Mouse (Mus musculus) testis, adult 2 months (tissue): ENCODE data around the gene Pop4.

ENCODE experiments used
- CTCF ChIP-seq: fragments of 200-500 bp; IDR thresholded peaks from 2 replicates; pipeline ENCODE4 v1.5.1; 2012; ENCODE audit warnings: low read depth, mild to moderate bottlenecking, inconsistent platforms, low read length, moderate library complexity; ENCODE audit not compliant: control insufficient read depth, insufficient read depth, insufficient replicate concordance
- POLR2A ChIP-seq: fragments of 200-500 bp; IDR thresholded peaks from 2 replicates; pipeline ENCODE4 v1.6.1; 2012; ENCODE audit warnings: low read depth, mild to moderate bottlenecking, inconsistent platforms, low read length, moderate library complexity; ENCODE audit not compliant: control insufficient read depth

DNA sequence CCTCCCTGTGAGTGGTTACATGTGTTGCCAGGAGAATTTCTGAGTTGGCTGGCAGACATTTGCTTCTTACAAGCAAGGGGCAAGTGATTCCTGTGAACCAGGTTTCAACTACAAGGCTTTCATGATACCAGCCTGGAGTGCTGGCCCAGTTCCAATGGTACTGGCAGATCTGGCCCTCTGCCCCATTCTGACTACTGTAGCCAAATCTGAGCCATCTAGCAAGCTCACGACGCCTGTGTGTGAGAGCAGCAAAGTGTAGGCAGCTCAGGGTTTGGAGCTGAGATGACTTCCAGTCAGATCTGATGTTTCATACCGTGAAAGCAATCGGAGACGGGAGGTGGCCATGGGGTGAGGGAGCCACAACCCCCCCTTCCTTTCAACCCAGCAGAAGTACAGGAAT is 8.8 kb downstream of the Pop4 start:
- TF ChIP-seq POLR2A (no peak), CTCF (no peak)
